Mouse (Mus musculus) C2C12 (cell line): ENCODE data around the gene Cdkn2aip.

ENCODE experiments used
- CEBPB ChIP-seq: IDR thresholded peaks from one replicate; pipeline ENCODE4 v1.6.1; 2011; ENCODE audit warnings: low read depth, mild to moderate bottlenecking, control low read depth, moderate library complexity
- CTCF ChIP-seq: IDR thresholded peaks from one replicate; pipeline ENCODE4 v1.5.1; 2011; ENCODE audit not compliant: control insufficient read depth, insufficient read depth, insufficient read length
- MAX ChIP-seq: IDR thresholded peaks from one replicate; pipeline ENCODE4 v1.6.1; 2011; ENCODE audit warnings: mild to moderate bottlenecking, control low read depth
- MYOD1 ChIP-seq: IDR thresholded peaks from one replicate; pipeline ENCODE4 v1.6.1; 2011; ENCODE audit warnings: low read depth; ENCODE audit not compliant: control insufficient read depth, insufficient read length
- MYOG ChIP-seq: IDR thresholded peaks from one replicate; pipeline ENCODE4 v1.6.1; 2011; ENCODE audit not compliant: control insufficient read depth, insufficient read length; ENCODE audit errors: extremely low read depth
- USF1 ChIP-seq: IDR thresholded peaks from one replicate; pipeline ENCODE4 v1.6.1; 2011; ENCODE audit warnings: low read depth, mild to moderate bottlenecking, control low read depth, moderate library complexity

DNA sequence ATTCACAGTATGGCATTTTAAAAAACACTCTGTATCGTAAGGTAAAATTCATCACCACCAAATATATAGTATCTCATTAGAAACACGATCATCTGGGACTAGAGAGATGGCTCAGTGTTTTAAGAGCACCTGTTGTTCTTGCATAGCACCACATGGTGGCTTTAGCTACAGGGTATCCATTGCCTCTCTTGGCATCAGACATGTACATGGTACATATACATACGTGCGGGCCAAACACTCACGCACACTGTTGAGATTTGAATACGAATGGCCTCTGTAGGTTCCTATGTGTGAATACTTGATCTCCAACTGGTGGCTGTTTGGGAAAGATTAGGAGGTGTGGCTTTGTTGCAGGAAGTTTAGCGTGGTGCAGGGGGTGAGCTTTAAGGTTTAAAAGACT is 28.6 kb upstream of the Cdkn2aip start:
- TF ChIP-seq CTCF (no peak), USF1 (no peak), MAX (no peak), MYOD1 (no peak), CEBPB (no peak), MYOG (no peak)
